Mouse (Mus musculus) G1E (cell line): ENCODE results near the gene Trpm5. TPM values are rescaled to one million over a fixed set of nuclear protein-coding genes. Genes with fewer than 3 reads are reported as not detected.

ENCODE experiments used
- ATAC-seq: 2 replicates; pipeline ENCODE4 v1.8.0; 2016; ENCODE audit warnings: mild to moderate bottlenecking; ENCODE audit not compliant: insufficient number of reproducible peaks, poor library complexity, low FRiP score, severe bottlenecking; ENCODE audit errors: extremely low read depth
- DNase-seq: peaks from one replicate; pipeline ENCODE4 v3.0.0; 2012; ENCODE audit warnings: low spot score
- H3K27me3 ChIP-seq: 2 replicates; pipeline ENCODE4 v1.6.1; 2012; ENCODE audit warnings: mild to moderate bottlenecking, low read length, inconsistent platforms; ENCODE audit not compliant: insufficient read depth
- H3K36me3 ChIP-seq: replicated peaks from 2 replicates; pipeline ENCODE3; 2012; ENCODE audit warnings: mild to moderate bottlenecking, inconsistent platforms
- H3K4me1 ChIP-seq: 2 replicates; pipeline ENCODE4 v1.6.1; 2012; ENCODE audit warnings: low read depth, low read length, inconsistent platforms, mixed read lengths; ENCODE audit not compliant: insufficient read depth
- H3K4me3 ChIP-seq: 2 replicates; pipeline ENCODE4 v1.5.1; 2012; ENCODE audit warnings: low read depth, mild to moderate bottlenecking, inconsistent platforms, low read length, moderate library complexity, mixed read lengths
- H3K9me3 ChIP-seq: replicated peaks from 2 replicates; pipeline ENCODE4 v1.6.1; 2012; ENCODE audit warnings: inconsistent platforms
- CTCF ChIP-seq: IDR thresholded peaks from 2 replicates; pipeline ENCODE4 v1.5.1; 2012; ENCODE audit warnings: low read depth, low read length, inconsistent platforms, mixed read lengths
- GATA1 ChIP-seq: IDR thresholded peaks from 2 replicates; pipeline ENCODE4 v1.6.1; 2012; ENCODE audit warnings: borderline replicate concordance, low read length, inconsistent platforms, mixed read lengths
- GATA2 ChIP-seq: IDR thresholded peaks from 2 replicates; pipeline ENCODE4 v1.6.1; 2012; ENCODE audit warnings: low read depth, low read length, inconsistent platforms, borderline replicate concordance
- POLR2AphosphoS5 ChIP-seq: IDR thresholded peaks from 2 replicates; pipeline ENCODE4 v1.6.1; 2012; ENCODE audit warnings: low read depth, low read length, inconsistent platforms; ENCODE audit not compliant: insufficient replicate concordance
- TAL1 ChIP-seq: conservative IDR thresholded peaks from 2 replicates; pipeline ENCODE4 v1.6.1; 2012; ENCODE audit warnings: low read depth, low read length, inconsistent platforms, mixed read lengths
- polyA plus RNA-seq: library from polyadenylated mRNA; stranded (reverse); fragments of >175 nt; gene quantifications from 2 replicates; pipeline ENCODE4 v1.2.3, GENCODE M21; 2012
- total RNA-seq, 2 experiments: library from RNA; stranded (forward) in 1 of 2; stranded (reverse) in 1 of 2; fragments of 200-1000 nt in 1 of 2; fragments of >200 nt in 1 of 2; fragmentation: Nextera tagmentation in 1 of 2; gene quantifications; 2 replicates each; pipeline ENCODE4 v1.2.3; 2014 to 2017

Gene Trpm5
- total and polyA plus RNA-seq, 3 experiments: 0.33 TPM; not detected in 2

DNA sequence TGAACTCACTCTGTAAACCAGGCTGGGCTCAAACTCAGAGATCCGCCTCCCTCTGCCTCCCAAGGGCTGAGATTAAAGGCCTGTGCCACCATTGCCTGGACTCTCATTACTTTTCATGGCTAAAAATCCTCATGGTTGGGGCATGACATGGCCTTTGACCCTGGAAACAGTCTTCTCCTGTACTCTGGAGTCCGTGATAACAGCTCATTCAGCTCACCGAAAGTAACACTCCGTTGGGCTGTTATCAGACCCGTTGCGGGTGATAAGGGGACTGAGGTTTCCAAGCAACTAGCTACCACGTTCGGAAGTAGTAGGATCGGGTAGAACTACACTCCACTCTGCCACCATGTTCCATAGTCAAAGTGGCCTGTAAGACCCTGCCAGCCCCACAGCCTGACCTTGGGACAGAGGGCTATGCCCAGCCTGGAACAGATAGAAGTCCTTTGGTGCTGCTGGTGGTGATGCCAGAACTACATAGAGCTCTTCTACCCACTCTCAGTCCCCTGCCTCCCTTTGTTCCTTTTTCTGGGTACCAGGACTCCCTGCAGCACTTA is 36.7 kb downstream of the Trpm5 start:
- DNase-seq (no peak), ATAC-seq (peak; percentile 16; the same call in 1 of the 2 replicates)
- H3K36me3 ChIP-seq: peaks cover 78% of the 10 kb centered on the region
- peaks cover 97% of the 10 kb centered on the region for H3K4me1 ChIP-seq
- H3K9me3 ChIP-seq: peaks cover 2% of the 10 kb centered on the region; the same call in 1 of the 2 replicates
- H3K4me3 ChIP-seq: peak overlapping the region; percentile 44; the same call in 1 of the 2 replicates
- TF ChIP-seq TAL1: 0 out of 2 replicates have a peak, but pooled peaks have one; percentile 11
- no peak for TF ChIP-seq POLR2AphosphoS5
- no peak for TF ChIP-seq CTCF
- no peak for TF ChIP-seq GATA1
- TF ChIP-seq GATA2: no peak
- peaks cover 11% of the 10 kb centered on the region for H3K27me3 ChIP-seq

- Histone ChIP-seq H3K9me3 (peaks cover 2% of the 10 kb centered on the region; the same call in 1 of the 2 replicates), H3K36me3 (peaks cover 71% of the 10 kb centered on the region), H3K4me1 (peaks cover 97% of the 10 kb centered on the region), H3K4me3 (peak overlapping the region; percentile 41; the same call in 1 of the 2 replicates), H3K27me3 (peaks cover 11% of the 10 kb centered on the region)
- no peak for TF ChIP-seq GATA1
- no peak for TF ChIP-seq TAL1
- no peak for TF ChIP-seq CTCF
- TF ChIP-seq GATA2: no peak
- no peak for TF ChIP-seq POLR2AphosphoS5
- ATAC-seq (no peak), DNase-seq (no peak)
These were observed 37.4 kb downstream of the Trpm5 start for GRCm38 (mm10) chr7:143057023-143057422.

DNA sequence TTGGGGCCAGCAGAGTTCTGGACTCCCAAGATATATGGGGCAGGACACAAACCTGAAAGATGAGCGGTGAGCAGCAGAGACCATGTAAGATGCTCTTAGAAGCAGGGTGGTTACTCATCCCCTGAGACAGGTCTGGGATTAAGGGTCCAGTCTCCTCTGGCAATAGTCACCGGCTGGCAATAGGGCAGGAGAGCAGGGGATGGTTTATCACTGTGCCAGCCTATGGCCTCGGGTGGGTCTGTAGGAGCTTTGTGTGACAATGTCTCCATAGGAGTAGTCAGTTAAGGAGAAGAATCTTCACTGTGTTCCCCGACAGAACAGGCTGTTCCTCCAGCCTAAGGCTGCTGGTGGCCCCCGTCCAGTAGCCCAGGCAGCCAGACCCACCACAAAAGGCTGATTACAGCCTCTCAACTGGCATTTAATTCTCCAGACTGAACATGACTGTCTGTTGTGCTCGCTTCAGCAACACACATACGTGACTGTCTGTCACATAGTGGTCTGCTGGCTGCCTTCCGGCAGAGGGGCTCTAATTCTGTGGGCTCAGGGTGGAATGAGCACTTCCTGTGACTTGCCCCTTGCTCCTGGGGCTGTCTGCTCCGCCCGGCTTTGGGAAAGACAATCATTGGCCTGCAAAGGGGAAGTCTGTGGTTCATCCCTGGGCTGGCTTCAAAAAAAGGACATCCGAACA is 38.8 kb downstream of the Trpm5 start:
- Histone ChIP-seq H3K4me3 (peak overlapping the region; percentile 50; the same call in 1 of the 2 replicates), H3K27me3 (peaks cover 6% of the 10 kb centered on the region; the same call in 1 of the 2 replicates), H3K36me3 (peaks cover 57% of the 10 kb centered on the region), H3K4me1 (peaks cover 87% of the 10 kb centered on the region), H3K9me3 (peaks cover 2% of the 10 kb centered on the region; the same call in 1 of the 2 replicates)
- ATAC-seq (no peak), DNase-seq (no peak)
- TF ChIP-seq TAL1: no peak
- no peak for TF ChIP-seq CTCF
- no peak for TF ChIP-seq POLR2AphosphoS5
- TF ChIP-seq GATA2: no peak
- TF ChIP-seq GATA1: no peak

DNA sequence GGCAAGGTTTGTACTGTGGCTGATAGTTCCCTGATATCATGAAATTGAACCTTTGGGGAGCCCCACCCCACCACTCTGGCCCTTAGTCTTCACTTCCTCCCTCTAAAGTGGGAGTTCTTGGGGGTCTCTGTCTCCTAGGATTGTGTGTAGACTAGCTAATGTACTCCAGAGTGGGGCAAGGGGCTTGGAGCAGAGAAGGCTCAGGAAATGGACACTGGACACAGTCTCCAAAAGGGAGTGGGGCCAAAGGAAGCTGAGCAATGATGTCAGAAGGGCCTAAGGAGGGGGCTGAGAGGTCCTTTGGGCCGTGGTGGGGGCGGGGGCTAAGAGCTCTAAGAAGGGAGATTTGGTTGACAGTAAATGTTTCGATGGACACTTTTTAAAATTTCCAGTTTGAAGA is 39.4 kb downstream of the Trpm5 start:
- peak overlapping the region; percentile 79; the same call in 1 of the 2 replicates for H3K4me3 ChIP-seq
- DNase-seq (no peak), ATAC-seq (no peak)
- peaks cover 82% of the 10 kb centered on the region for H3K4me1 ChIP-seq
- TF ChIP-seq CTCF (no peak), POLR2AphosphoS5 (no peak), GATA2 (no peak), GATA1 (no peak), TAL1 (no peak)
- H3K36me3 ChIP-seq: peaks cover 50% of the 10 kb centered on the region
- peaks cover 6% of the 10 kb centered on the region; the same call in 1 of the 2 replicates for H3K27me3 ChIP-seq
- peaks cover 2% of the 10 kb centered on the region; the same call in 1 of the 2 replicates for H3K9me3 ChIP-seq

GRCm38 (mm10) chr7:143054612-143054965 is 39.9 kb downstream of the Trpm5 start:
- no peak for TF ChIP-seq GATA1
- no peak for TF ChIP-seq TAL1
- no peak for TF ChIP-seq CTCF
- TF ChIP-seq GATA2: no peak
- no peak for TF ChIP-seq POLR2AphosphoS5
- Histone ChIP-seq H3K36me3 (peaks cover 48% of the 10 kb centered on the region), H3K4me3 (peak overlapping the region; percentile 79), H3K9me3 (peaks cover 2% of the 10 kb centered on the region; the same call in 1 of the 2 replicates), H3K4me1 (peaks cover 78% of the 10 kb centered on the region), H3K27me3 (peaks cover 6% of the 10 kb centered on the region; the same call in 1 of the 2 replicates)
- DNase-seq: no peak
- no peak for ATAC-seq

DNA sequence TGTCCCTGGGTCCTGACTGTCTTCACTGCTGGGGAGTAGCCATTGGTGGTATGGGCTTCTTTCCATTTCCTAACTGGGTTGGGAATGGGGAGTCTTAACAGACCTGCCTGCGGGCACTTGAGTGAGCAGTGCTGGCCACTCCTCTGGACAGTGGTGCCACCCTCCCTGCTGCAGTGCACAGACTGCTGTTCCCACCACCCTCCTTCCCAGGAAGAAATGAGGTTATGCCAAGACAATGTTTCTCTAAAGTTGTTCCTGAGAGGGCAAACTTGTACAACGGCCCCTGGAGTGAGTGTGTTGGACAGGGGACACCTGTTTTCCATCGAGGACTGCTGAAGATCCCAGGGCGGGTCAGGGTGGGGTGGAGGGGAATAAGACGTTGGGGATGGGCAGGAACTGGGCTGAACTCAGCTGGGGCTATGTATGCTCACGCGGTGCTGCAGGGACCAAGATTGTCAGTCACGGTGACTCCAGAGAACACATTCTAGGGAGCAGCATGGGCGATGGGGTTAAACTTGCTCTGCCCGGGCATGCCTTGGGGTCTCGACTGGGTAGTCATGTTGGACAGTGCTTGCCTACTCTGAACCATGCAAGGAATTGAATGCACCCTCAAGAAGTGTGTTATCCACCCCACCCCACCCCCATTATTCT is 40.4 kb downstream of the Trpm5 start:
- Histone ChIP-seq H3K4me1 (peaks cover 73% of the 10 kb centered on the region), H3K4me3 (peak overlapping the region; percentile 79), H3K36me3 (peaks cover 43% of the 10 kb centered on the region), H3K27me3 (peaks cover 6% of the 10 kb centered on the region; the same call in 1 of the 2 replicates), H3K9me3 (peaks cover 2% of the 10 kb centered on the region; the same call in 1 of the 2 replicates)
- TF ChIP-seq GATA1 (no peak), CTCF (no peak), TAL1 (no peak), GATA2 (no peak), POLR2AphosphoS5 (no peak)
- no peak for DNase-seq
- no peak for ATAC-seq
